Mouse (Mus musculus) lung, adult 2 months (tissue): ENCODE results near the gene Gm45799.

Experiments used
- CTCF ChIP-seq: fragments of 200-500 bp; IDR thresholded peaks from 2 replicates; pipeline ENCODE4 v1.5.1; 2011; ENCODE audit warnings: mild to moderate bottlenecking, low read length, control low read depth; ENCODE audit not compliant: insufficient read depth
- POLR2A ChIP-seq: fragments of 200-500 bp; IDR thresholded peaks from 2 replicates; pipeline ENCODE4 v1.6.1; 2011; ENCODE audit warnings: low read depth, mild to moderate bottlenecking, control low read depth, low read length, borderline replicate concordance; ENCODE audit errors: extremely low read depth

- no peak for TF ChIP-seq POLR2A
- TF ChIP-seq CTCF: no peak
These were observed 88.5 kb downstream of the Gm45799 start for GRCm38 (mm10) chr7:105728701-105729428.
